Mouse (Mus musculus): ENCODE measurements around the gene Olfr1499.
"Not testable (repeated sequence)": the region's sequence is repeated elsewhere in the genome, so short reads cannot be mapped to it uniquely, and the experiment has no call there.

Gene Olfr1499

GRCm38 (mm10) chr19:13819347-13819746 is at the start of gene Olfr1499:
TSS of gene Olfr1499 (minus strand) at chr19:13819447.
- DNase-seq (ENCODE audit: low read depth), result no peak

GRCm38 (mm10) chr19:13861495-13861894 is 42.2 kb upstream of the Olfr1499 start, which contains the start of gene Olfr1502:
TSS of gene Olfr1502 (plus strand) at chr19:13861795.
- no peak for DNase-seq (ENCODE audit: low read depth)

GRCm38 (mm10) chr19:13850592-13850991 is 31.3 kb upstream of the Olfr1499 start, which contains the start of gene Olfr1501:
TSS of gene Olfr1501 (minus strand) at chr19:13850692.
- not testable (repeated sequence) for DNase-seq (ENCODE audit: low read depth)

GRCm38 (mm10) chr19:13830388-13830787 is 11.1 kb upstream of the Olfr1499 start, which contains the start of gene Olfr1500:
TSS of gene Olfr1500 (minus strand) at chr19:13830488.
- DNase-seq (ENCODE audit: low read depth), result no peak

- no peak for DNase-seq (ENCODE audit: low read depth)
Measured at GRCm38 (mm10) chr19:13828447-13828846, 9.2 kb upstream of the Olfr1499 start.

- no peak for DNase-seq (ENCODE audit: low read depth)
Measured at GRCm38 (mm10) chr19:13820847-13821246, 1.6 kb upstream of the Olfr1499 start.

GRCm38 (mm10) chr19:13818827-13819226 is 420 bp downstream of the Olfr1499 start:
- peak; percentile 59 for DNase-seq (ENCODE audit: low read depth)

GRCm38 (mm10) chr19:13812823-13813222 is 6.4 kb downstream of the Olfr1499 start:
- DNase-seq (ENCODE audit: low read depth), result no peak

GRCm38 (mm10) chr19:13805486-13805885 is 13.8 kb downstream of the Olfr1499 start:
- DNase-seq (ENCODE audit: low read depth), result not testable (repeated sequence)

- DNase-seq (ENCODE audit: low read depth), result no peak
Measured at GRCm38 (mm10) chr19:13798102-13798501, 21.1 kb downstream of the Olfr1499 start, which contains the start of gene Olfr1497. TSS of gene Olfr1497 (minus strand) at chr19:13798202.

- no peak for DNase-seq (ENCODE audit: low read depth)
Measured at GRCm38 (mm10) chr19:13777578-13777977, 41.7 kb downstream of the Olfr1499 start, which contains the start of gene Olfr1496. TSS of gene Olfr1496 (plus strand) at chr19:13777878.

- no peak for DNase-seq (ENCODE audit: low read depth)
Measured at GRCm38 (mm10) chr19:13768565-13769276, 50.5 kb downstream of the Olfr1499 start.

- no peak for DNase-seq (ENCODE audit: low read depth)
Measured at GRCm38 (mm10) chr19:13764306-13764705, 54.9 kb downstream of the Olfr1499 start, which contains the start of gene Olfr1495. TSS of gene Olfr1495 (plus strand) at chr19:13764606.
